Mouse (Mus musculus): Measurements from ENCODE around the gene Nol3.

DNA sequence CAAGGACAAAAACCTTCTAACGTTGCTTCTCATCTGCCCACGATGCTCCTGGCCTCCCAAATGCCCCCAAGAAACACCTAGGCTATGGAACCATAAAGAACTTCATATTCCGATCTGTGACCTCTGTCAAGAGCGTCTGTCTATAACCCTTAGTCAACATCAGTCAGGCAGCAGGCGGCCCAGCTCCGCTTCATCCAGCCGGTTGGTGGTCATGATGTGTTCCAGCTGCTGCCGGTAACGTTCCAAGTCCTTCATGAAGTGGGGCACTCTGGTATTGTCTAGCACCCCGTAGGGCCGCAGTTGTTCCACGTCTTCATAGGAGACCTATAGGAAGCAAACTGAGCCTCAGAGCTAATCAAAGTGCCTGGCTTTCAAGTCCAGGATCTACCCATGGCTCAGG lies 5.9 kb downstream of the Nol3 start:
- TF ChIP-seq CTCF (IDR thresholded peaks at IDR 0.05; ENCODE audit: borderline replicate concordance, insufficient read depth, low read depth, low read length) (no peak), POLR2A (IDR thresholded peaks at IDR 0.05; ENCODE audit: borderline replicate concordance, insufficient read depth, low read length) (no peak)

All from cerebellum, adult 2 months (tissue).